Mouse (Mus musculus) kidney, postnatal 0 days (tissue): Measurements from ENCODE around the gene Abl2. TPM values are rescaled to one million over a fixed set of nuclear protein-coding genes. Genes with fewer than 3 reads are reported as not detected.
"Not testable (repeated sequence)": the region's sequence is repeated elsewhere in the genome, so short reads cannot be mapped to it uniquely, and the experiment has no call there.

ENCODE experiments used
- ATAC-seq: fragments of 200-750 bp; cut with Nextera tagmentation; replicated peaks from 2 replicates; pipeline ENCODE4 v1.8.0; 2017; ENCODE audit warnings: low read depth, moderate number of reproducible peaks, moderate TSS enrichment, moderate library complexity; ENCODE audit not compliant: low FRiP score
- DNase-seq: peaks from one replicate; pipeline ENCODE4 v3.0.0-alpha.2; 2016; ENCODE audit warnings: low spot score
- H3K27ac ChIP-seq: fragments of 300-500 bp; sonication (generic); 2 replicates; pipeline ENCODE4 v1.5.1; 2014; ENCODE audit warnings: mild to moderate bottlenecking
- H3K27me3 ChIP-seq: fragments of 300-500 bp; sonication (generic); 2 replicates; pipeline ENCODE4 v1.6.1; 2014; ENCODE audit warnings: low read length, mixed read lengths; ENCODE audit not compliant: insufficient read depth
- H3K36me3 ChIP-seq: fragments of 300-500 bp; sonication (generic); 2 replicates; pipeline ENCODE4 v1.6.1; 2014; ENCODE audit warnings: low read length, mixed read lengths; ENCODE audit not compliant: insufficient read depth
- H3K4me1 ChIP-seq: fragments of 300-500 bp; sonication (generic); replicated peaks from 2 replicates; pipeline ENCODE4 v1.6.1; 2014; ENCODE audit warnings: antibody characterized with exemption, low read length, mixed read lengths; ENCODE audit not compliant: insufficient read depth
- H3K4me2 ChIP-seq: fragments of 300-500 bp; sonication (generic); 2 replicates; pipeline ENCODE4 v1.6.1; 2014; ENCODE audit warnings: mild to moderate bottlenecking, low read length, moderate library complexity, mixed read lengths
- H3K4me3 ChIP-seq: fragments of 300-500 bp; sonication (generic); replicated peaks from 2 replicates; pipeline ENCODE4 v1.5.1; 2014; ENCODE audit warnings: low read depth, low read length
- H3K9ac ChIP-seq: fragments of 300-500 bp; sonication (generic); 2 replicates; pipeline ENCODE4 v1.6.1; 2014; ENCODE audit warnings: low read depth, low read length
- H3K9me3 ChIP-seq: fragments of 300-500 bp; sonication (generic); replicated peaks from 2 replicates; pipeline ENCODE4 v1.6.1; 2016; ENCODE audit warnings: low read length, inconsistent platforms, mixed read lengths
- CTCF ChIP-seq: IDR thresholded peaks from 2 replicates; pipeline ENCODE4 v1.5.1; 2016; ENCODE audit warnings: antibody characterized with exemption, low read depth, mild to moderate bottlenecking, moderate library complexity
- WGBS: fragments of 180-500 bp; shearing (Covaris S2); extraction: QIAGEN DNeasy Blood & Tissue Kit; methylation state at CpG from one replicate; pipeline ENCODE4 v1.1.7; 2014; 5-methylcytosine and 5-hydroxymethylcytosine counted together
- polyA plus RNA-seq: library from polyadenylated mRNA; unstranded; fragments of >200 nt; fragmentation: Nextera tagmentation; extraction: Ambion mirVana; gene quantifications from 2 replicates; pipeline ENCODE4 v1.2.1, GENCODE M21; 2015

The Abl2 gene
- polyA plus RNA-seq, 1 experiment from 2014 or later, result 2.4 TPM

DNA sequence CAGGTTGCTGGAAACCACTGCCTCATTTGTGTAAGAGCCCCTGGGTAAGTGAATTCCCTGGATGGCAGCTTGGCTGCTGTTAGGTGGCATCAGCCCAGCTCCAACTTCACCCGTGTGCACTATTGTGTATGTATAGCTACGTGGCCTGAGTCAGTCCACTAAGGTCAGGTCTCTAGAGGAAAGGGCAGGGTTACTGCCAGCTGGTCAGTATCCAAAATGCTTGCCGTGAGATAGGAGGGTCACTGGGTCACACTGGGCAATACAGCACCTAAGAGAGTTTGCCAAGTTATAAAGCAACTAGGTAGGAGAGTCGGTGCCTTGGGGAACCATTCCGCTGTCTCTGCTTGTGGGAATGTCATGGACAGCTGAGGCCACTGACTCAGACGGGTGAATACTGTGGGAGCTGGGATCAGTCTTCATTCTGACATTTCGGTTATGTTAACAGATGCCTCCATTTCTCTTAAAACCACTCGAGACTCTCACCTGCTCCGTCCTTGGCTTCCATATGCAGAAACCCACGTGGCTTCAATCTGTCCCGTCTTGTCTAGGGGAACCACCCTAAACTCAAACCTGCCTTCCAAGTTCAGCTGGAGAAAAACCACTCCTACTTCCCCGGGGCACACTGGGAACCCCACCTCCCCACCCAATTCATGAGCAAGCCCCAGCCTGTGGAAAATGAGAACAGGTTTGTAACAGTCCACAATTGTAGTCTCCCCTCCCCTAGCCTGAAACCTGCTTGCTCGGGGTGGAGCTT is 101.5 kb downstream of the Abl2 start:
- H3K4me1 ChIP-seq, result no peaks in the 10 kb centered on the region
- no peak overlapping the region for H3K9ac ChIP-seq
- H3K27ac ChIP-seq, result no peak overlapping the region
- ATAC-seq (no peak), DNase-seq (no peak)
- WGBS, result 68% methylated on average over 13 of the region's 13 CpGs
- H3K9me3 ChIP-seq, result no peaks in the 10 kb centered on the region
- no peak overlapping the region for H3K4me3 ChIP-seq
- no peak overlapping the region for H3K4me2 ChIP-seq
- no peaks in the 10 kb centered on the region for H3K27me3 ChIP-seq
- H3K36me3 ChIP-seq, result 0 out of 2 replicates have a peak, but pooled peaks cover 3% of the 10 kb centered on the region
- TF ChIP-seq CTCF, result no peak

DNA sequence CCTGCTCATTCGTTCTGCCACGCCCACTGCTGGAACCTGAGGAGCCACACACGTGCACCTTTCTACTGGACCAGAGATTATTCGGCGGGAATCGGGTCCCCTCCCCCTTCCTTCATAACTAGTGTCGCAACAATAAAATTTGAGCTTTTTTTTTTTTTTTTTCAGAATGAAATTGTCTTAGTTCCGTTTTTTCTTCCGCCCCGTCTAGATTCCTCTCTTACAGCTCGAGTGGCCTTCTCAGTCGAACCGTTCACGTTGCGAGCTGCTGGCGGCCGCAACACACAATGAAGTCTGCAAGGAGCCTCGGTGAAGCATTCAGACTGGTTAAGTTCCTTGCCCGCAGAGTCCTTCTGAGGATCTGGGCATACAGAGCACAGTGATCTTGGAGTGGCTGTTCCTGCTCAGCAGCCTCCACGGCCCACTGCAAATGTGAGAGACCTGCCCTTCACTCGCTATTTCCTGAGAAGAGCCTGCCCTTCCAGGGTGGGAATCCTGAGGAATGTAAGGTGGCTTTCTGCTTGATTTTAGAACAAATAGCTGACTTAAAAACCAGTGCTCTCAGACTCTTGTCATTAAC is 102.2 kb downstream of the Abl2 start:
- H3K27ac ChIP-seq, H3K36me3 ChIP-seq, H3K4me1 ChIP-seq, H3K27me3 ChIP-seq, DNase-seq, H3K4me2 ChIP-seq, H3K4me3 ChIP-seq, H3K9ac ChIP-seq, H3K9me3 ChIP-seq, ATAC-seq: not testable (repeated sequence)
- WGBS, result 71% methylated on average over 20 of the region's 21 CpGs

DNA sequence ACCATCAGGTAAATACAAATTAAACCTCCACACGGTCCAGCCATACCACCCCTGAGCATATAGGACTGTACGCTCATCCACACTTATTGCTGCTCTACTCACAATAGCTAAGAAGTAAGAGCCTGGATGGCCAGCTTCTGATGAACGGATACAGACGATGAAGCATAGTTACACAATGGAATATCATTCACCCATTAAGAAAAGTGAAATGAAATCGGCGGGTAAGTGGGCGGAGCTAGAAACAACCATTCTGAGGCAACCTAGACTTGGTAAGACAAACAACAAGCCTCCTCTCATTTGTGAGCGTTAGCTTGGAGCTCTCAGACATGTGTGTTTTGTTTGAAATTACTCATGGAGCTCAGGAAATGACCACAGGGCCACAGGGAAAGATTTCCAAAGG is 107.2 kb downstream of the Abl2 start:
- DNase-seq (no peak), ATAC-seq (no peak)
- no peaks in the 10 kb centered on the region for H3K27me3 ChIP-seq
- no peaks in the 10 kb centered on the region for H3K9me3 ChIP-seq
- no peaks in the 10 kb centered on the region for H3K4me1 ChIP-seq
- no peak overlapping the region for H3K27ac ChIP-seq
- no peak overlapping the region for H3K4me2 ChIP-seq
- no peak overlapping the region for H3K9ac ChIP-seq
- no peaks in the 10 kb centered on the region for H3K36me3 ChIP-seq
- no peak for TF ChIP-seq CTCF
- 92% methylated on average over 8 of the region's 8 CpGs for WGBS
- H3K4me3 ChIP-seq, result no peak overlapping the region

DNA sequence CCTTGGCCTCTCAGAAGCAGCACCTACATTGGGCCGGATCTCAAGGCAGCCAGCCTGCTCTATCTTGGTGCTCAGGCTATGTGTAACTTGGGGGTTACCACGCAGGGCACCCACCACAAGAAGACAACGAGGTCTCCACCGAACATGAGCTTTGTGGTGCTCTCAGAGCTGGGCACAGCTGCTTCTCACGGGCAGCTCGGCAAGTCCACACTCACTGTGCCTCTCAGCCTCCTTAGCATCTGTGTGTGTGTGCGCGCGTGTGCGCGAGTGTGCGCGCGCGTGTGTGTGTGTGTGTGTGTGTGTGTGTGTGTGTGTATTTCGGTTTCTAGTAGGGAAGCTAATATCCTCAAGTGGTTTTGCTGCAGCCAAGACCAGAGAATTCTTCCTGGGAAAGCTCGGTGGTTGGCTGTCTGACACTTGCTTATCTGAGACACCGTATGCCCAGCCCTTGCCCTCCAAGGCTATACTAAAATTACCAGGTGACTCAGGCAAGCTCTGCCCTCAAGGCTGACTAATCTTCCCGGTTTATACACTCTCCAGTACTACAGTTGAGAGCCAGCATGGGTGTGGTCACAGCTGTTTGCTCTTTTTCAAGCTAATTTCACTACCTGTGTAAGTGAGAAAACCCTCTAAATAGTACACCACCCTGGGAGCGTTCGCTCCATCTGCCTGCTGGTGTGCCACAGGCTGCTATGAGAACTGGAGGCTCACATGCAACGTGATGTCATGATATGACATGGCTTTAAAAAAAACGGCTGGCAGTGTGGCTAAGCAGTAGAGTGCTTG is 108.7 kb downstream of the Abl2 start:
- no peak overlapping the region for H3K4me2 ChIP-seq
- 87% methylated on average over 23 of the region's 23 CpGs for WGBS
- ATAC-seq, result no peak

DNA sequence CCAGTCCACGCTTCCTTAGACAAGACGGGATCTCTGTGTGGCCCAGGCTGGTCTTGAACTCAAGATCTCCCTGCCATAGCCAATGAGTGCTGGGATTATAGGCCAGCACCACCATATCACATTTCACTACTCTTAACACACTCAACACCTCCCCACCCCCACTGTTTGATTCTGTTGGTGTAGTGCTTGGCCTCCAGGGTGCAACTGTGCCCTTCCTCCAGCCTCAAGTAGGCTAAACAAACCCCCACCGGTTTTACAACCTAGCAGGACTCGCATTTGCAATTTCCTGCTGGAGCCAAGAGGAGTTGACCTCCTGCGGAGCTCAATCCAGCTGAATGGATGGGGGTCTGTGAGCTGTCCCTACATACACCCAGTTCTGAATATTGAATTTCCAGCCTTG is 110.0 kb downstream of the Abl2 start:
- no peak overlapping the region for H3K27ac ChIP-seq
- no peak overlapping the region for H3K4me3 ChIP-seq
- WGBS, result 32% methylated on average over 5 of the region's 5 CpGs
- TF ChIP-seq CTCF, result no peak
- DNase-seq, result no peak
- no peak for ATAC-seq
- H3K27me3 ChIP-seq, result no peaks in the 10 kb centered on the region
- no peak overlapping the region for H3K4me2 ChIP-seq
- H3K9me3 ChIP-seq, result no peaks in the 10 kb centered on the region
- no peak overlapping the region for H3K9ac ChIP-seq
- H3K4me1 ChIP-seq, result peaks cover 8% of the 10 kb centered on the region; the same call in 1 of the 2 replicates
- no peaks in the 10 kb centered on the region for H3K36me3 ChIP-seq

More for the DNA sequence above, 108.7 kb downstream of the Abl2 start:
- Histone ChIP-seq H3K4me3 (no peak overlapping the region), H3K9me3 (no peaks in the 10 kb centered on the region), H3K9ac (no peak overlapping the region), H3K4me1 (no peaks in the 10 kb centered on the region), H3K27ac (no peak overlapping the region), H3K27me3 (no peaks in the 10 kb centered on the region), H3K36me3 (no peaks in the 10 kb centered on the region)
- TF ChIP-seq CTCF, result no peak
- no peak for DNase-seq

DNA sequence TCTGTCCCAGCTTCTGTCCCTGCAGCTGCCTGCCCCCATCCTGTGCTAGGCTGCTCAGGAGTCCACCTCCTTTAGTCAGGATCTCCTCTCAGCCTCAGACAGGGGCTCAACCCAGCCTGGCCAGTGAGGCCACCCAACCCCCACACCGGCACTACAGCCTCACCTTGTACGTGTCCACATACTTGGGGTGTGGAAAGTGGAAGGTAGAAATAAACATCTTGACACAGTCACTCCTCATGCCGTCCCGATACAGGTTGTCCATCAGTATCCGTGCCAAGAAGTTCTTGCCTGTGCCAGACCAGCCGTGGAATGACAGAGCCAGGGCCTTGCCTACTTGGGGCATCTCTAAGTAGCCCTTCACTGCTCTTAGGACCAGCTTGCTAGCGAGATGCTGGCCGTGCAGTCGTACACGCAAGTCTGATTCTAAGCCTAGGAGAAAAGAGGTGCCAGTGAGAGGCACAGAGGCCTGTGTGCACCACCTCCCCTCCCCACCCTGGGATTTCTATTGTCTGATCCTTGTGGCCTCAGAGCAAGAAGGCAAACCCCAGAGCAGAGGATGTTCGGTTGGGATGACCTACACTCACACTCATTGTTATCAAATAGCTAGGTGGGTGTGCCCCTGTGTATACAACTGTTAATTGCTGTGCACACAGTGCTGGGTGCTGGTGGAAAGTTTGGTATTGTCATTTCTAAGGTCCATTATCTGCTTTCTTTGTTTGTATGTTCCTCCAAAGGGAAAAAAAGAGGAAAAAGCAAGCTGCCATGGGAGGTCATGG is 110.8 kb downstream of the Abl2 start:
- DNase-seq, result no peak
- TF ChIP-seq CTCF, result no peak

More for the DNA sequence above, 110.8 kb downstream of the Abl2 start:
- Histone ChIP-seq H3K4me3 (no peak overlapping the region), H3K4me2 (no peak overlapping the region), H3K9me3 (no peaks in the 10 kb centered on the region), H3K4me1 (peaks cover 8% of the 10 kb centered on the region; the same call in 1 of the 2 replicates), H3K27ac (no peak overlapping the region), H3K9ac (no peak overlapping the region), H3K27me3 (no peaks in the 10 kb centered on the region), H3K36me3 (no peaks in the 10 kb centered on the region)
- 54% methylated on average over 11 of the region's 11 CpGs for WGBS
- no peak for ATAC-seq
